Mouse (Mus musculus) limb, embryonic 10.5 days (tissue): ENCODE measurements at regions not wholly inside any gene's neighbourhood (a gene's known extent, or its start where the extent isn't known, plus 50 kb on each side); places are given as distances from the start of the nearest gene placed in this dataset.

ENCODE experiments used
- DNase-seq: peaks from one replicate; pipeline ENCODE4 v3.0.0-alpha.2; 2017; ENCODE audit warnings: low spot score
- H3K27ac ChIP-seq: fragments of 300-500 bp; sonication (generic); 2 replicates; pipeline ENCODE4 v1.5.1; 2016; ENCODE audit warnings: mild to moderate bottlenecking
- H3K27me3 ChIP-seq: fragments of 300-500 bp; sonication (generic); 2 replicates; pipeline ENCODE4 v1.6.1; 2016; ENCODE audit warnings: low read depth, mild to moderate bottlenecking; ENCODE audit not compliant: poor library complexity, severe bottlenecking
- H3K36me3 ChIP-seq: fragments of 300-500 bp; sonication (generic); 2 replicates; pipeline ENCODE4 v1.6.1; 2016; ENCODE audit warnings: mild to moderate bottlenecking, moderate library complexity
- H3K4me1 ChIP-seq: fragments of 300-500 bp; sonication (generic); 2 replicates; pipeline ENCODE4 v1.6.1; 2016
- H3K4me3 ChIP-seq: fragments of 300-500 bp; sonication (generic); 2 replicates; pipeline ENCODE4 v1.5.1; 2016; ENCODE audit warnings: mild to moderate bottlenecking, moderate library complexity
- H3K9me3 ChIP-seq: fragments of 300-500 bp; sonication (generic); replicated peaks from 2 replicates; pipeline ENCODE4 v1.6.1; 2016; ENCODE audit warnings: mild to moderate bottlenecking
- WGBS: fragments of 180-500 bp; shearing (Covaris S2); methylation state at CpG from one replicate; pipeline ENCODE4 v1.1.7; 2016; 5-methylcytosine and 5-hydroxymethylcytosine counted together

DNA sequence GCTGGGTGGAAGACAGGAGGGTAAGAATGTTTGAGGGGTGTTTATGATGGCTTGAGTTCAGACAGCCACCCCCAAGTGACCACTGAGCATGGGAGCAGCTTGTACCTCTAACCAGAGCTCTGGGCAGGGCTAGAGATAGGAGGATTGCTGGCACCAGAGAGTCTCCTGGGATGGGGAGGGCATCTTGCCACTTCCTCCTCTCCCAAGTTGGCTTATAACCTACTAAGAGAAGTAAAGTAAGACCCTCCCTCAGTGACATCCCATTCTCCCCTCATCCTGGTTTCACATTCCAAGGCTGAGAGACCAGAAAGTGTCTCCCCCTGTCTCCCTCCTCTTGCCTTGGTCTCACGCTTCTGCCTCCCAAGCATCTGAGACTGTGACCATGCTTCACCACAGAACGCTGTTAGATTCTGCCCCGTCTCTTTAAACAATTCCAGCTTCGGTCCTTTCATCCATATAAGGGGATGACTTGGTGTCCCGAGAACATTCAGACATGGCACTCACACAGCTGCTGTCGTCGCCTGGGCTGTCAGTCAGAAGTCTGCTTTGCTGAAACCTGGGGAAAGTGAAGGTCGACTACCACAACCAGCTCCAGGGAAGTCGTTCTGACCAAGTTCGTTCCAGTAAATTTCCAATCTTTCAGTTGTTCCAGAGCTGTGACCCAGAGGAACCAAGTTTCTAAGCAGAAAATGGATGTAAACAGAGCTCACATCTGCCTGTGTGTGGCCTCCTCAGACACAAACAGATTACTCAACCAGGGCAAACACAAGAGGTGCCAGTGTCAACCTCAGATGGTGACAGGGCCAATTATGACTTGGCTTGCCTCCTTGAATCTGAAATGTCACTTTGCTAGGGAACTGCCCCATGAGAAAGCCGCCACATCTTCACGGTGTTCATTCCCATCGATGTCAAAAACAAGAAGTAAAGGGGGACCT lies 85.3 kb upstream of the Rbms3 start:
- WGBS: 86% methylated on average over 13 of the region's 13 CpGs

DNA sequence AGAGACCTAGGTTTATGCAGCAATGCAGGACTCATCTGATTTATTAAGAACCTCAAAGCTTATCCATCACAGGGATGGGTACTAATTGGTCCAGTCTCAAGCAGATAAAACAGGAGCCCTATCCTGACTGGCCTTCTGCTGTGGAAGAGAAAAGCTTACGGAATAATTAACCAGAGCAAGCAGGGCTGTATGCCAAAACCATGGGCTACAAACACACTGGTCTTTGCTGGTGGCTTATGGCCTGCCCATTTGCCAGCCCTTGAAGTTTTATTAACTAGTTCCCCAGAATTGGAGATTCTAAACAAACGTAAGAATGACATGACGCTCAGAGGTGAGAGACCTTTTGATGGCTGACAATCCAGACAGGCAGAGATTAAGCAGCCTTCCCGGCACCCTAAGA lies 83.4 kb upstream of the Rbms3 start:
- WGBS: 72% methylated on average over 4 of the region's 4 CpGs

More for the DNA sequence above, 85.3 kb upstream of the Rbms3 start:
- H3K27ac ChIP-seq: no peak overlapping the region
- DNase-seq: no peak
- H3K4me1 ChIP-seq: peaks cover 10% of the 10 kb centered on the region; the same call in 1 of the 2 replicates
- no peaks in the 10 kb centered on the region for H3K9me3 ChIP-seq
- no peaks in the 10 kb centered on the region for H3K27me3 ChIP-seq
- no peaks in the 10 kb centered on the region for H3K36me3 ChIP-seq
- H3K4me3 ChIP-seq: no peak overlapping the region

DNA sequence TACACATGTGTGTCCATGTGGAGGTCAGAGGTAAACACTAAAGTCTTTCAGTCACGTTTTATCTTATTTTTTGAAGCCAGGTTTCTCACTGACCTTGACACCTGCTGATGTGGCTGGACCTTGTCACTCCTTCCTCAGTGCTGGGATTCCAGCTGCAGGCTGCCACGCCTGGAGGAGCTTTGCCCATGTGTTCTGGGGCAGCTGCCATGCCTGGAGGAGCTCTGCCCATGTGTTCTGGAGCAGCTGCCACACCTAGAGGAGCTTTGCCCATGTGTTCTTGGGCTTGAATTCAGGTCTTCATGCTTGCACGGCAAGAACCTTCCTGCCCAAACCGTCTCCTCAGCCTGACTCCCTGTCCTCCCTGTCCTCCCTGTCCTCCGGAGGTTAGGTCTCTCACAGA lies 82.1 kb upstream of the Rbms3 start:
- H3K4me1 ChIP-seq: no peaks in the 10 kb centered on the region
- H3K36me3 ChIP-seq: no peaks in the 10 kb centered on the region
- H3K27me3 ChIP-seq: no peaks in the 10 kb centered on the region
- no peaks in the 10 kb centered on the region for H3K9me3 ChIP-seq
- 91% methylated on average over 5 of the region's 5 CpGs for WGBS
- no peak overlapping the region for H3K4me3 ChIP-seq
- no peak for DNase-seq
- no peak overlapping the region for H3K27ac ChIP-seq

More for the DNA sequence above, 83.4 kb upstream of the Rbms3 start:
- Histone ChIP-seq H3K4me1 (no peaks in the 10 kb centered on the region), H3K36me3 (no peaks in the 10 kb centered on the region), H3K4me3 (no peak overlapping the region), H3K9me3 (no peaks in the 10 kb centered on the region), H3K27me3 (no peaks in the 10 kb centered on the region), H3K27ac (no peak overlapping the region)
- no peak for DNase-seq

DNA sequence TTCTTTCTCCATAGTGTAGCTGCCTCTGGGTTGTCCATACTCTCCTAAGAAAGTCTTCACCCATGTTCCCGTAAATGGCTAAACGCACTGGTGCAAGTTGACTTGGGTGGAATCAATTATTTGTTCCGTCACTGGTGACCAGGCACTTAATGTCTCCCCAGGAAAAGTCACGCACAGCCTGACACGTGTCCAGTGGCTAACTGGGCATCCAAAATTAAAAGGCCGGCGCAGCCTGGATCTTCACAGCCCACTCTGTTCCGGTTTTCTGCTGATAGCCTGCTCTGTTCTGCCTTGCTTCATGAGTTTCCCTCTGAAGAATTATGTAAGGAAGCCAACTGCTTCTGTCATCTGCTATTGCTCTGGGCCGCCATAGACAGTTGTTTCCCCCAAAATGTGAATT lies 81.3 kb upstream of the Rbms3 start:
- DNase-seq: no peak
- H3K27ac ChIP-seq: no peak overlapping the region
- no peaks in the 10 kb centered on the region for H3K27me3 ChIP-seq
- no peak overlapping the region for H3K4me3 ChIP-seq
- no peaks in the 10 kb centered on the region for H3K36me3 ChIP-seq
- no peaks in the 10 kb centered on the region for H3K4me1 ChIP-seq
- H3K9me3 ChIP-seq: no peaks in the 10 kb centered on the region
- WGBS: 93% methylated on average over 9 of the region's 9 CpGs

DNA sequence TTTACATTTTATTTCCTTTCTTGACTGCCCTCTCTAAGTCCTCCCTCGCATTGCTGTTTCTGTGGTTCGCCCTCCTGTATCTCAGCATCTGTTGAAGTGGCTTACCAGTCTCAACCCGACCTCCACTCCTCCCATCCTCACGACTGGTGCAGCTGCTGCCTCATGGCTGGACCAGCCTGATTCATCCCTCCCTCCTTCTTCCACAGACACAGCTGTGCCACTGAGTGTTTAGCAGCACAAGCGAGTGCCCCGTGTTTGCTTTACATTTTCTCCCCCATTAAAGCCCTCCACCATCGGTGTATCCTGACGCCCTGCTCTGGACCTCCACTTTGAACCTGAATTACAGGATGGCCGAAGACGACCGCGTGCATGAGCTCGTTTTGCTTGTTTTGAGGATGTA lies 80.0 kb upstream of the Rbms3 start:
- Histone ChIP-seq H3K4me1 (no peaks in the 10 kb centered on the region), H3K27me3 (no peaks in the 10 kb centered on the region), H3K36me3 (no peaks in the 10 kb centered on the region), H3K4me3 (no peak overlapping the region), H3K27ac (no peak overlapping the region), H3K9me3 (no peaks in the 10 kb centered on the region)
- 90% methylated on average over 13 of the region's 13 CpGs for WGBS
- DNase-seq: no peak

DNA sequence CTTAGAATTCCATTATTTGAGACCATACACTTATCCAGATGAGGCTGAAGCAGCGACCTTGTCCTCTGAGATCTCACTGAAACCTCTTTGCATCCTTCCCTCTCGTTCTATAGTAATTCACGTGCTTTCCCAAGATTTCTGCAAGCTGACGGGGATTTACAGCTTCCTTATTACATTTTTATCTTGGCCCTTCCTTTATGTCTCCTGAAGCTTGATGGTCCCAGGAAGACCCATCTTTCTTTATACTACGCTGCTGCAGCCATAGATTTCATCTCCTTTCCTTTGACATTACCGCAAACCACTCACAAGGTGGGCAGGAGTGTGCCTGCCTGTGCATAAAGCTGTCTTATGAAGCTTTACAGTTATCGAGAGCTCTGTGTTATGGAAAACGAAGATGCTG lies 63.3 kb upstream of the Rbms3 start:
- no peak overlapping the region for H3K27ac ChIP-seq
- WGBS: 91% methylated on average over 8 of the region's 8 CpGs
- no peak for DNase-seq
- no peaks in the 10 kb centered on the region for H3K36me3 ChIP-seq
- H3K27me3 ChIP-seq: no peaks in the 10 kb centered on the region
- no peaks in the 10 kb centered on the region for H3K4me1 ChIP-seq
- H3K4me3 ChIP-seq: no peak overlapping the region
- H3K9me3 ChIP-seq: no peaks in the 10 kb centered on the region

DNA sequence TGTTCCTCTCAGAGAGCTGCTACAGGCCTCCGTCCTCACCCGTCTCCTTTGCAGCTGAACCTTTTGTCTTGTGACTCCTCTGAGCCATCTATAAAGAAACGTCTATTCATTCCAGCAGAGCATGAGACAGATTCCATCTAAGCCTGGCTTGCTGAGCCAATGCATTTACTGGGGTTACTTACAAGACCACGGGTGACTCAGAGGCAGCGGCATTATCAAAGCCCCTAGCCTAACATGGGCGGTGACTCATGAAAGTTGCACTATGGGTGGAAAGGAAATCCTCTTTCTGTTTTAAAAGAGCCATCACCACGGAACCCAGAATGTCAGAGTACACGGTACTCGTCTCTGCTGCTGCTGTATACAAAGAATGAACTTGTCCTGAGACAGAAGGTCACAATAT lies 62.8 kb upstream of the Rbms3 start:
- Histone ChIP-seq H3K36me3 (no peaks in the 10 kb centered on the region), H3K4me3 (no peak overlapping the region), H3K27ac (no peak overlapping the region), H3K27me3 (no peaks in the 10 kb centered on the region), H3K9me3 (no peaks in the 10 kb centered on the region), H3K4me1 (no peaks in the 10 kb centered on the region)
- 88% methylated on average over 9 of the region's 9 CpGs for WGBS
- DNase-seq: no peak

DNA sequence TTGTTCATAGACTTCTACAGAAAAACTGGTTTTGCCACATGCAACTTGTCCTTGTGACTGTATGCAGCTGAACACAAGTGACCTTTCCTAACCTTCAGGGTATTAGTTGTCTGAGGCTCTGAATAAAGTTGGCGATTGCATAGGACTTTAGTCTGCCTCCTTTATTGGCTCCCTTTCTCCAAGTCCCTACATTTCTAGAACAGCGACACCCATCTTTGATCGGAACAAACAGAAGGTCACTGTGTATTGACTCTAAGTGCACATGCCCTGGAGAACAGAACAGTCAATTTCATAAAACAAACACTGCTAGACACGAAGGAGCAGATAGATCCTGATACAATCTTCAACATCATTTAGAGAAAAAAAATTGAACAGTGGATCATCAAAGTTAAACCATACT lies 60.2 kb upstream of the Rbms3 start:
- Histone ChIP-seq H3K4me3 (no peak overlapping the region), H3K9me3 (no peaks in the 10 kb centered on the region), H3K27ac (no peak overlapping the region), H3K4me1 (no peaks in the 10 kb centered on the region), H3K36me3 (no peaks in the 10 kb centered on the region), H3K27me3 (no peaks in the 10 kb centered on the region)
- no peak for DNase-seq
- 85% methylated on average over 4 of the region's 4 CpGs for whole genome bisulfite sequencing
